Mouse (Mus musculus) cerebellum, postnatal 25 days (tissue): ENCODE measurements around the gene Fbxo34.
A peak's percentile ranks its signal among the peaks of the same experiment; 100 is the strongest.

Experiments used
- DNase-seq, 2 experiments: peaks; one replicate each; pipeline ENCODE4 v3.0.0; 2021; ENCODE audit warnings: mixed read lengths in 2 of 2

The Fbxo34 gene

DNA sequence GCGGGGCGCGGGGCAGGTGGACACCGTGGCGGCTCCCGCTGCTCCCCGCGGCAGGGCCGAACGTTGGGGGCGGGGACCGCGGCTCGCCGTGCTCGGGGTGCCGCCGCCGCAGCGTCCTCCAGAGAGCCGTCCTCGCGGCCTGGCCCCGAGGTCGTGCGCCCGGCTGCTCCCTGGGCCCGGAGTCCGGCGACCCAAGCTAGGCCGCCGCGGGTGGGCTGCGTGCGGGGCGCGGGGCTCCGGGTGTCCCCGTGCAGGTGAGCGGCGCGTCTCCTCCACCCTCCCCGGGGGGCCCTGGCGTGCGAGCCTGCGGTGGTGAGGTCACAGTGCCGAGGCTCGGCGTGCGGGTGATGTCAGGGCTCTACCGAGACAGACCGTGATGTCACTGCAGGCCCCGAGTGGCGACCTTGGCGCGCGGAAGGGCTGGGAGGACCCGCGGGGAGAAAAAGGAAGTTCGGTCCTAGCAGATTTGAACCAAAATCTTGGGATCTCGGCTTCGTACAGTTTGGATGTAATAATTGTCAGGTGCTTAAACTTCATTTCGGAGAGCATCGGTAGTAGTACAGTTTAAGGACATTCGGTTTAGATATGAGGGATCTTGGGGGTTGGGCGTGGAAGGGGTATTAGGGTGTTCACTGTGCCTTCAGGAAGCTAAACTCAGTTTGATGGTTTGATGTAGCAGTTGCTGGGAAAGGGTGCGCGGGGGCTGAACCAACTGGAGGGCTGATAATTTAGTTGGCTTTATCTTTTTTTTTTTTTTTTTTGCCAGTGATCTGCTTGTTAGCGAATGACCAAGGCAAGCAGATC, 22.7 kb downstream of the Fbxo34 start:
- DNase-seq, result peak; percentile 80 to 82

DNA sequence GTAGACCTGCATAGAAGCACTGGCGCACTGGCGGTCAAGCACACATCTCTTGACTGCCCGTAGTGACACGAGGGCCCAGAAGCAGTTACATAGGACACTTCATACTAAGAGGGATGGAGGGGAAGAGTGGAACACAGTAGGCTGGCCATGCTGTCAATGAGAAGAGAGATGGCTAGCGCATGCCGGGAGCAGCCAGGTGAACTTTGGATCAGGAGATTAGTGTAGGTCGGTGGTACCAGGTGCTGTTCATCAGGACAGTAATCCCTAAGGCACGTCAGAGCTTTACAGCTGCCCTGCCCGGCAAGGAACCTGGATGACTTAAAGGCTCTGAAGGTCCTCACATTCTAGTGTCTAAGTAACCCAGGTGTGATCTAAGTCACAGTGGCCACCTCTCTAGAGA, 23.7 kb downstream of the Fbxo34 start:
- peak in 1 of 2 experiments; percentile 6 for DNase-seq

DNA sequence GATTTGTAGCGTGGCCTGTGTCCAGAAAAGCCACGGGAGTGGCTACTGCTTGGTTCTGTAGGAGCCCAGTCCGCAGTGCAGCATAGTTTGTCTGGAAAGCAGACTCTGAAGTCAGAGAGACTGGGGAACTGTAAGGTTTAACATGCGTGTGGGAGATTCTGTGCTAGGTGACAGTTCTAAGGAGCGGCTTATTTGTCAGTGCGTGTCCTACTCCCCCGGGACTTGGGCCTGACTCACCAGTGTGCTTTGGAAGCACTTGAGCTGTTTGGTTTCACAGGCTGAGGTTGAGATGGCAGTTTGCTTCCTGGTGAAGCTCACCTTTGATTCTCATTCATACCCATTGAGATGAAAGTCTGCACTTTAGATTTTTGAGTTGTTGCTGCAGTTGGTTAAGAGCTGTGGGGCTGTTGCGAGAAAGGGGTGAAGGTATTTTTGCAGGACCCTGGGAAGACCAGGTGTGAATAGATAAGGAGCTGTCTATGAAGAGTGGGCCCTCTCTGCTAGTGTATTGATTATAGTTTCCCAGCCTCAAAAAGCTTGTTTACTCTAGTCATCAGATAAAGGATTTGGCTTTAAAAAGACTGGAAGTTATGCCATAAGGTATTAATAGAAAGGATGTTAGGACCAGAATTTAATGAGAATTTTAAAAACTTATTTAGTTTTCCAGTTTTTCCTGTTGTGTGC, 24.5 kb downstream of the Fbxo34 start:
- DNase-seq, result peak; percentile 23 to 43

DNA sequence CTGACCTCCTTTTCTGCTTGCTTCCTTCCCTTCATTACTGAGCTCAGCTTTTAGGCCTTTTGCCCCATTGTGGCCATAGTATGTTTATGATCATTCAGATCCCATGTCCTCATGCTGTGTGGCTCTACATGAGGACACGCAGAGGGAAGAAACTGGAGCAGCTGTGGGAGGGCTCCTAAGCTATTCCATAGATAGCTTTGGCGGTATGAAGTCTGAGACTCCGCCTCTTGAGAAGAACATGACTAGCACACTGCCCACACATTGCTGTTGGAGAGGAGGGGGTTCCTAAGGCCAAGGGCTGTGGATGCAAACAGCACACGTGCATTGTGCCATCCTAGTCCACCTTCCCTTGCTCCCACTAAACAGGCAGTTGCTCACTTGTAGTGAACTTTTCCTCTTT, 26.0 kb downstream of the Fbxo34 start:
- no peak for DNase-seq

DNA sequence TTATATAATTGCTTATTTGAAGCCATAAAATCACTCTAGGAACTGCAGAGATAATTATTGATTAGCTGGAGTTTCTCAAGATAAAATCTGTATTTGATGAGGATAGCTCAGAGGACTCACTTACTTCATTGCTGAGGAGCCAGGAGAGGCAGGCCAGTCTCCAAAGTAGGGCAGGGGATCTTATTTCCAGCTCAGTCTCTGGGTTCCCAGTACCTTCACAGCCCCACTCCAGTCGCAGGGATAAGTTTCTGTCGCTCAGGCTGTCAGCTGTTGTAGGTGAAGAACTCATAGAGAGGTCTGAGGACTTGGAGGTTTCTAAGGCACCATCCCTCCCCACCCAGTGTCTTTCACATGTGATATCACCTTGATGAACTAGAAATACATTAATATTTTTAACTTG, 27.5 kb downstream of the Fbxo34 start:
- no peak for DNase-seq

DNA sequence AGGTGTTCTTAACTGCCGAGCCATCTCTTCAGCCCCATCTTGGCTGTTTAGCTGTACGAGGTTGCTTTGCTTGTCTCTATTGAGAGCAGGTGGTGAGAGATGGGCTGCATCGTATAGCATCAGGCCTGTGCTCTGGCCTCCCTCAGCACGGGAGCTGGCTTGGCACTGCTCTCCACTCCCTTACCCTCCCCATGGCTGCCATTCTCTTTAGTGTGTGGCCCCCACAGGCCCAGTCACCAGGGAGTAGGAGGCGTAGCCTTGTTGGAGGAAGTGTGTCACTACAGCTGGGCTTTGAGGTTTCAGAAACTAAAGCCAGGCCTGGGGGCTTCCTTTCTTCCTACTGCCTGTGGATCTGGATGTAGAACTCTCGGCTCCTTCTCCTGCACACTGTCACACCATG, 32.0 kb downstream of the Fbxo34 start:
- DNase-seq, result no peak

DNA sequence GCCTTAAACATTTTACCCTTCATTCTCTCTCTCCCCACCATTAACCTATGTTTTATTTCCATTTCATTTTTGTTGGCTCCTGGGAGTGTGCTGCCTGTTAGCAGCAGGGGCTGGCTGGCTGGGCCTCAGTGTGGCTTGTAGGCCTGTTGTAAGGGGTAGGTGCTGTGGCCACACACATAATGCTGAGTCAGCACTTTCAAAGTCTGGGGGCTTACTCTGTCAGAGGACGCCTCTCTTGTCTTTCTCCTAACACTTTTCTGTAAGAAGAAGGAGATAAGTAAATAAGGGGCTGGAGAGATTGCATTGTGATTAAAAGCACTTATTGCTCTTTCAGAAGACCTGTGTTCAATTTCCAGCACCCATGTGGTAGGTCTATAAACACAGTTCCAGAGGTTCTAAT, 32.9 kb downstream of the Fbxo34 start:
- DNase-seq, result no peak

- DNase-seq, result no peak
Measured at GRCm38 (mm10) chr14:47488732-47489131, 38.5 kb downstream of the Fbxo34 start.

DNA sequence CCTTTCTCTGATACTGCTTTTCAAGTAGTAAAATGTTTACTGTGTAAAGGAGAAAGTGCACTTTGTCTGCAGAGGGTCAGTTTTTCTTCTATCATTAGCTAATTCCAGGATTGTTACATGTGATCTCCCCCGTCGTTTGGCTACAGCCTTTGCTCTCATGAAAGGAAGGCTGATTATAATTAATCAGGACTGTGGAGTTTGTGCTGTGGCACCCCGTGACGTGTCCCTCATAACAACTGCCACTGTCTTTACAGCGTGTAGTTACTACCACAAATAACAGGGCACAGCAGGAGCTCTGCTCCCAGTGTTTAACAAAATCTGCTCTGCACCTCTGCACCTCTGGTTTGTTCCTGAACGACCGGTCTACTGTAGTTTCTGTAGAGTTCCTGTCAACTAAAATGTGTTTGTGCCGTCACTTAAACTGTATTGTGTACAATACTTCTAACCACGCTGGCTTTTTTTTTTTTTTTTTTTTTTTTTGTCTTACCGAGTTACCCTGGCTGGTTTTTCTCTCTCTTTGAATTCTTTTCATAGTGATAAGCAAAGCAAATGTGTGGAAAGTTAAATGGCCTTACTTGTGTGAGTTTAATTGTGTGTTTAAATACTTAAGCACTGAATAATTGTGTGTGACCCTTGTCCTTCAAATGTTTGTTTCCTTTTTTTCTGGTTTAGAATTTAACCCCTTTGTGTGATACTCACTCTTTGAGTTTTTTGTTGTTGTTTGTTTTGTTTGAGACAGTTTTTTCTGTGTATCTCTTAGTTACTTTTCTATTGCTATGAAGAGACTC, 39.3 kb downstream of the Fbxo34 start:
- no peak for DNase-seq

DNA sequence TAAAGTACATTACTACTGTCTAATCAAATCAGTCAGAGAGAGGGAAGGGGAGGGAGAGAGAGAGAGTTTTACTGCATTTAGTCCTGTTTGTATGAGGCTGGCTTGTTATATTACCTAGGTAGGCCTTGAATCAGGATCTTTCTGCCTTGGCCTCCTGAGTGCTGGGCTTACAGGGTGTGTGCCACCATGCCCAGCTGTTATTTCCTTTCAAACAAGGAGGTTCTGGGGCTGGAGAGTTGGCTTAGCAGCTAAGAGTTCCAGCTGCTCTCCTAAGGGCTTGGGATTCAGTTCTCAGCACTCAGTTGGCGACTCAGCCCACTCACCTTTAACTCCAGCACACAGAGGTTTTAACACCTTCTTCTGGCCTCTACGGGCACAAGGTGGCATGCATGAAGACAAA, 40.5 kb downstream of the Fbxo34 start:
- no peak for DNase-seq

GRCm38 (mm10) chr14:47493592-47494361, 43.6 kb downstream of the Fbxo34 start:
- no peak for DNase-seq

DNA sequence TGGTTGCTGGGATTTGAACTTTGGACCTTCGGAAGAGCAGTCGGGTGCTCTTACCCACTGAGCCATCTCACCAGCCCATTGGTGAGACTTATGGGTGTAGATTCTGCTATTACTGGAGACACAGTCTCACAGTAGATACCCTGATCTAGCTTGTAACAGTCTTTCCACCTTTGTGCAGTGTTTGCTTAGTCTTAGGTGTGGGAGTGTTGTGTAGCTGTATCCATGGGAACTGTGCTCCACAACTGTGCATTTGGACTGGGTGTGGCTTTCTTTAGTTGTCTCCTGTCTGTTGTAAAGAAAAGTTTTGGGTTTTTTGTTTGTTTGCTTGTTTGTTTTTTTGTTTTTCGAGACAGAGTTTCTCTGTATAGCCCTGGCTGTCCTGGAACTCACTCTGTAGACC, 45.7 kb downstream of the Fbxo34 start:
- DNase-seq, result no peak

GRCm38 (mm10) chr14:47497166-47497565, 46.9 kb downstream of the Fbxo34 start:
- no peak for DNase-seq

- no peak for DNase-seq
Measured at GRCm38 (mm10) chr14:47498632-47499031, 48.4 kb downstream of the Fbxo34 start.

DNA sequence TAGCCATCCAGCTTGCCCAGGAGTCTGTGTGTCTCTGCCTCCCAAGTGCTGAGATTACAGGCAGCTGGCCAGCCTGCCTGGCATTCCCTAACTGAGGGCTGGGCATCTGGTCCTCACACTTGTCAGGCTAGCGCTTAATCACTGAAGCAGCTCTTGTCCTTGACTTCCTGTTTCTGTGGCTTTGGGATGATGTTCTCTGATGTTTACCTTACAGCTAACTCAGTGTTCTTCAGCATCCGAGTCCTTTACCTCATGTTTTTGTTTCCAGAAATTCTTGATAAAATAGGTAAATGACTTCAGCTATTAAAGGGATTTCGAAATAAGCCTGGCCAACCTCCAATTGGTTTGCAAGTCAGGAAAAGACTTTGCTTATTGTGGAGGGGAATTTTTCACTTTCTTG, 53.8 kb downstream of the Fbxo34 start:
- DNase-seq, result no peak

- no peak for DNase-seq
Measured at GRCm38 (mm10) chr14:47506676-47507075, 56.5 kb downstream of the Fbxo34 start.

DNA sequence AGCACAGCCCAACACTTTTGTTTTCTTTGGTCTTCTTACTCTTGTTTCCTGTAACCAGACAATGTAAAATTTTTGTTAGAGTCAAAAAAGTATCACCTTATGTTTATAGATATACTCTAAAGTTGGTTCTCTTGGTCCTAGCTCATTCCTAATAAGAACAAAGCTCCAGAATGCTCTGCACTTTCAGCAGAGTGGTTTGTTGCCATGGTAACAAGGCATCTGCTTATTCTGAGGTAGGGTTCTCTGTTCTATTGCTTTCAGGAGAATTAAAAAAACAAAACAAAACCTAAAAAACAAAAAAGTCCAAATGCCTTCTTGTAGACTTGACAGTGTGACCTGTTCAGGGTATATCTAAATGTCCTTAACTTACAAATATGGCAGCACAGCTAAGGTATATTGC, 57.8 kb downstream of the Fbxo34 start:
- DNase-seq, result no peak

- DNase-seq, result no peak
Measured at GRCm38 (mm10) chr14:47510244-47510643, 60.0 kb downstream of the Fbxo34 start.

DNA sequence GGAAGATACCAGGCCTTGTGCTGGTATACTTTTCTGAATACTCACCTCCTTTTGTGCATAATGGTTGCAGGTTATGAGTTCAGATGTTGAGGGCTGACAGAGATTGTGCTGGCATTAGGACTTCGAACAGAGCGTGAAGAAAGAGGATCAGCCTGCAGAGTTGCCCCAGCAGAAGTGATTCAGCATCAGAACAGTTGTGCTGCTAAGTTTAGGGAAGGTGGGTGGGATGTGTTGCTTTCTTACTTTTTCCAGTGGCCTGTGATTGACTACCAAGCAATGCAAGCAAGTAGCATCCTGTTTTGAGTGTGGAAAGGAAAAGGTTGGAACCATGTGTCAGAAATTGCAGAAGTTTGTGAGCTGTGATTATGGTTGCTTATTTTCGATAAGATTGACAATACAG, 63.4 kb downstream of the Fbxo34 start:
- no peak for DNase-seq

DNA sequence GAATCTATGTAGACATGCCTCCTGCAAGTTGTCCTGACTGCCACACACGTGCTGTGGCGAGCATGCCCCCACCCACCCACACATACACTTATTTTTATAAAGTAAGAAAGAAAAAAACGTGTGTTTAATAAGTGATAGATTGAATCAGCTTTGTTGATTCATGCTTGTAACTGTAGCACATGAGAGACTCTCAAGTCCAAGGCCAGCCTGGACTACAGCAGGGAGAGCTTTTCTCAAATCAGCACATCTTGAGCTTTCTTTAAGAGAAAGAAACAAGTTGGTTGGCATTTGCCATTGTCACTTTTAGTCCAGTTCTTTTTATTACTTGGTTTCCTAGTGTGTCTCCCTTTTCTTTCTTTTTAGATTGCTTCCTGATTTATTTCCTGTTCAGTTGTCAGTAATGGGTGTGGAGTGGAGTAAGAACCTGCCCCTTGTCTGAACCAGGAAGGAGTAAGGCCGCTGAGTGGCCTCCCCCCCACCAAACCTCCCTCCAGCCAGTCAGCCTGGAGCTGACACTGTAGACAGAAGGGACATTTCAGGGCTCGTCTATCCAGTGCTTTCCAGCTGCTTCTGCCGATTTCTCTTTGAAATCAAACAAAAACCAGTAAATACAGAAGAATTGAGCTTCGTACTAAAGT, 64.7 kb downstream of the Fbxo34 start:
- no peak for DNase-seq

GRCm38 (mm10) chr14:47515636-47516035, 65.4 kb downstream of the Fbxo34 start:
- DNase-seq, result no peak

DNA sequence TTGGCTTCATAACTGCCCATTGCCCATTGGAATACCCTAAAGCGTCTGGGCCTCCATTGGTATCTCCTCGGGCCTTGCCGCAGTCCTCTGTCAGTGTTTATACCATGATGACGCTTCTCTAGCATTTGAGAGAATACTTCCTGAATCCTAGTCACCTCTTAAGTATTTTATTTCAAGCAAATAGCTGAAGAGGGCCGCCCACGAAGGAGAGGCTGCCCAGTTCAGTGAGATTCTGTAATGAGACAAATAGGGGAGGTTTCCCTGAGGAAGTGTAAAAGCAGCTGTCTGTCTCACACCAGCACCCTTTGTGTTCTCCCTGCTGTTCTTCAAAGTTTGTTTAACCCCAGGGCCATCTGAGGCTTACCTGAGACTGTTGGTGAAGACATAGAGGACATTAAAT, 66.5 kb downstream of the Fbxo34 start:
- no peak for DNase-seq
